Mouse (Mus musculus): ENCODE measurements around the gene Kirrel.

The Kirrel gene

DNA sequence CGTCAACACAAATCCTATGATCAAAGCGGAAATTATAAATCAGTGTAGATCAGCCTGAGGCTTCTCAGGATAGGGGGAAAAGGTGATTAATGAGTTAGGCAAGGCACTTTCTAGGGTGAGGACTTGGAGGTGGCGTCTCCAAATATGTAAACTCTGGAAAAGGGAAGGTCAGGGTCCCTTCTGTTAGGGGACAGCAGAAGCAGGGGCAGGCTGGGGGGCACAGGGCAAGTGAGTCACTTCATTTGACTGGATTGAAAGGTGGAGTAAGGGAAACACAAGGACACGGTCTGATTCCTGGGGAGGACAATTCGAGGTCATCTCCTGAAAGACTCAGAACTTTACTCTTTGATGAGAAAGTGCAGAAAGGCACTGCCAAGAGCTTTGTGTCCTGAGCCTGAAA, 97.6 kb downstream of the Kirrel start:
- no peak for DNase-seq

DNA sequence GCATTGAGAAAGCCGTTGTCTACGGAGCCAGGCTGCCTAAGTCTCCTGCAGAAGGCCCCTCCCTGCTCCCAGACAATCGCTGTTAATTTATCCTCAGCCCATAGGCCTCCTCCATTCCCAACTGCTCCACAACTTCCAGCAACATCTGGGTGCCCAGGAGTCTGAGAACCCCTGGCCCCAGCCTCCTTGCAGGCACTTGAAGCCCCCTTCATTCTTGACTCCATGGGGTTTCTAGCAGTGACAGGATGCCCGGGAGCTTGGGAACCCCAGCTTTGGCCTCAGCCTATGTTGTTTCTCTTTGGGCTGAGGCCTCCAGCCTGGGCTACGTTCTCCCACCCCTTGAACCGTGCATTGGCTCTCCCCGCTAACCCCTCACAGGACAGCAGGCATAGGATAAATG, 98.4 kb downstream of the Kirrel start:
- DNase-seq = no peak

DNA sequence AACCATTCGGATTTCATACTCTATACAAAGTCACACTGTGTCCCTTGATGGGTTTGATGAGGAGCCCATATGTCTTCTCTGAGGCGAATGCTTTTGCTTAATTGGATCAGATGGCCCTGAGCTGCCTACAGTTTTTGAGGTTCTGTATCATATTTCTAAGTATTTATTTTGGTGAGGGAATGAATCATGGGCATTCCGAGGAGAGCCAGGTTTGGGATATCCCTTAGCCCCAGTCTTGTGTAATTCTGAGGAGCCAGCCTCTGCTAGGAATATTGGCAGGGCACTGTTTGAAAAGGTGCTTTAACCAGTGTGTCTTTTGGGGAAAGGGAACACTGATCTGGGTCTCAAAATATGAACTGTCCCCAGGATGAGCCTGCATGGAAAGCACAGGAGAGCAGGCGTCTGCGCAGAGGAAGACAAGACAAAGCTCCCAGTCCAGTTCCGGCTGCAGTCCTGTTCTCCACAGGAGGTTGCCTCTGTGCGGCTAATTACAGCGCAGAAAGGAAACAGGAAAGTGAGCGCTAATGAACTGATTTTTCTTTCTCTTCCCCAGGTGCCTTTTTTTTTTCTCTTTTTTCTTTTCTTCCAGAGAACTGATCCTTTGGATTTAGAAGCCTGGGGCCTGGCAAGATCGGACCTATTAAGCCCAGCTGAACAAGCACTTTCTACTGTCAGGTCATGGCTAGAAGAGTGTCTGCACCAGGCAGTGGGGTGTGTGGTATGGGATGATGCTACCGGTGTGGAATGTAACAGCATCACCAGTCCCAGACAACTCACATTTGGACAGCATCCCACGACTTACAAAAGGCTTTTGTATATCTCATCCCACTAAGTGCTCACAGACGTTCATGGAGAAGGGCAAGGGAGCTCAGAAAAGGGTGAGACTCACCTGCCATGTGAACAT, 101.7 kb downstream of the Kirrel start:
- DNase-seq = no peak

DNA sequence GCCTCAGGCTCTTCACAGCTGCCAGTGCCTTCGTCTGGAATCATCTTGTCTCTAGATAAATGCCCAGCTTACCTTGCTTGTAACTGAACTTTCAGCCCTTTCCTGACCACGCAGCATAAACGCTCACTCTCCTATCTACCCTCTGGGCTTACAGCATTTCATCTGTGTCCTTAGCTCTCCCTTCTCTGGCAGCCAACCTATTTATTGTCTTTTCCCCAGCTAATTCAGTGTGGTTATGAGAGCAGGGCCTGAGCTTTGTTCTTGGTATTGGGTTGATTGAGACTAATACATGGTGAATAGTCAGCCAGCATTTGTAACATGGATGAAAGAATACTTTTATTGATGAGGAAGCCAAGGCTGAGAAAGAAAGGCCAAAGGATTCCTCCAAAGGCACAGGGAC, 102.4 kb downstream of the Kirrel start:
- no peak for DNase-seq

DNA sequence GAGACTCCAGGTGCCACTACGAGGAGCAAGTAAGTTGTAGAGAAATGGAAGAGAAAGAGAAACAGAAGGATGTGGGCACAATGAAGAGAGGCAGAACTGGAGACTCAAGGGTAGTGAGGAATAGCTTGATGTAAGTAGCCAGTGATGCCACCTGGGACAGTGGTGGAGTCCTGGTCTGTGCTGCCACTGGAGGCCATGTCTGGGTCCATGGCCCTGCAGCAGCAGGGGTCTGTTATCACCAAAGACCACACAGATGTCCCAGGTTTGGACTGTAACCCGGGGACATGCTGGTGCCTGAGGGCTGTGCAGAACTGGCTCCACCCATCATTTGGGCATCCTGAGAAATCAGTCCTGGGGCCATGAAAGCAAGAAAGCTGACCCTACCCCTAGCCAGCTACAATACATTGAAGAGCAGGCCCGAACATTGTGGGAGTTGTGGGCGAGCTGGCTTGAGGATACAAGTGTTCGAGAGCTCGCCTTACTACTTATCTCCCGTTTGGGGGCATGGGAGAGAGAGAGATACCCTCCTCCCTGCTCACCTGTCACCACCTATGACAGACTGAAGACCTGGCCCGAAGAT, 107.1 kb downstream of the Kirrel start:
- DNase-seq = no peak

DNA sequence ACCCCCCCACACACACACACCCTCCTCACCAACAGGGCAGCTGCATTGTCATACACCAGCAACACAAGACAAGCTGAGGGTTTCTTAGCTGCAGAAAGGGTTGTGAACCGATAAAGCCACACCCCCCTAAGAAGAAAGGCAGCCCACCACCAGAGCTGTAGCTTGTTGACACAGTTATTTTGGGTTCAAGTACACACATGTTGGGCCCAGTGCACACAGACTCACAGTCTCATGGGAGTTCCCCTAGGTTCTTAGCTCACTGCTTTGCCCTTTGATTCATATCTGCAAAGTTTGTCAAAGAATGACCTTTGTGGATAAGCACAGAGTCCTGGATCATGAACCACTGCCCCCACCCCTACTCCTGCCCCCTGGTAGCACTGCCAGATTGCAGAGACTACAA, 120.6 kb downstream of the Kirrel start:
- DNase-seq = no peak

DNA sequence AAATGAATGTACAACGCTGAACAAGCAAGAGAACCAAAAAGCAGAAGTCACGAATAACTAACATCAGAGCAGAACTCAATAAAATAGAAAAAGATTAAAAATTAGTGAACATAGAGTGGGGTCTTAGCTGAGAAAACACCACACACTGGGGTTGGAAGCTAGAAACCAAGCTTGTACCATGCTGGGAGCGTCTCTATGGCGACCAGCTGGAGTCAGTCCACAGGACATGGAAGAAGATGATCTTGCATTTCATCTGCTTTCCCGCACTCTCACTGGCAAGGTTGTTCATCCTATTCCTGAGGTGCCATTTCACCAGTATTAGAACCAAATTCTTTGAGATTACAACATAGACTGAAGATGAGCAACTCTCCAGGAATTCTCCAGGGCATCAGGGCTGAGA, 126.7 kb downstream of the Kirrel start:
- no peak for DNase-seq

DNA sequence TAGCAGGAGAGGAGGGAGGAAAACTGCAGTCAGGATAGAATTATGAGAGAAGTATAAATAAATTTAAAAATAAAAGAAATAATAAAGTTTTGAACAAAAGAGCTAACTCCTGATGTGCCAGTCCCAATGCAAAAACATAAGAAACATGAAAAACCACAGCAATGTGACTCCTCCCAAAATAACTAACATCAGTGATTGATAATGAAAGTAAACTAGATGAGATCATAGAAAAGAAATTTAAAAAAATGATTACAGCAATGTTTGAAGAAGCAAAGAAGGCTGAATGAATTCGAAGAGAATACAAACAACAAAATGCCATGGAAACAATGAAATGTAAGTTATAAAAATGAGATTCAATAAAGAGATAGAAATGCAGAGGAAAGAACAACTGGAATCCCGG, 132.8 kb downstream of the Kirrel start:
- DNase-seq = no peak

DNA sequence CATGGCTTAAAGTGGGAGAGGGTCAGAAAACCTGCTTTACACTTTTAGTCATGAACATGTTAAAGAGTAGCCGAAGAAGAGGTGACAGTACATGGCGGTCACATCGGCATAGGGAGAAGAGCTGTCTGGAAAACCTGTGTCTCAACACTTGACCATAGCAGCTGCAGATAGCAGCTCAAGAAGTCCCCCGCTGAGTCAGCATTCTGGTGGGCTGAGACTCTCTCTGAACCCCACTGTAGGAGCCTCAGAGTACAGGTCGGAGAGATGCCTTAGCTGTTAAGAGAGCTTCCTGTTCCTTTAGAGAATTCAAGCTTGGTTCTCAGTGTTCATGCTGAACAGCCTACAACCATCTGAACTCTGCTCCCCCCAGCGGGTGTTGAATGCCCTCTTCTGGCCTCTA, 136.0 kb downstream of the Kirrel start:
- DNase-seq = no peak

DNA sequence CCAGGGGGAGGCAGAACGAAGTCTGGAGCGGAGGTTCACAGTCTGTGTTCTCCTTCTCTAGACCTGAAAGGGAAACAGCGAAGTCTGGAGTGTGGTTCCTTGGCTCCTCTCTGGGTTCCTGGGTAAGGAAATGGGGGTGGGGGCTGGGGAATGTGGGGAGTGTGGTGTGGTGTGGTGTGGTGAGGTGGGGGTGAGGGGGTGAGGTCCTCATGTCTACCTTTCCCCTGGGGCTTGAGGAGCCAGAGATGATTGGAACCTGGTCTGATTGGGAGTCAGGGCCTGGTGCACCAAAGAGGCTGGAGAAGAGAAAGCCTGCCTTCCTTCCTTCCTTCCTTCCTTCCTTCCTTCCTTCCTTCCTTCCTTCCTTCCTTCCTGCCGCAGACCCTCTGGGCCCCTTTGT, 140.5 kb downstream of the Kirrel start:
- no peak for DNase-seq

DNA sequence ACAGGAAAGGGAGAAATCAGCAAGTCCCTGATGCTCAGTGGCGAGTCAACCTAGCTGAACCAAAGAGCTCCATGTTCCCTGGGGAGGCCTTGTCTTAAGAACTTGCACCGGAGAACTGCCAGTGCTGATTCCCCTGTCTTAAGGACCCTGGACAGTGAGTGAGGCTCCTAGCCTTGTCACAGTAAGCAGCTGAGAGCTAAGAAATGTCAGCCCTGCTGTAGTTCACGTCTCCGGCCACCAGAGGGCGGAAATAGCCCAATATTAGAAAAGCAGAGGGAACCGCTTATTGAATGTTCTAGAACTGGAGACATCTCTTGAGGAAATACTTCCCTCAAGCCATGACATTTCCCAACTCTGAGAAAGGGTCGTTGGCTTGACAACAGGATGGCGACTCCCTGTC, 141.2 kb downstream of the Kirrel start:
- peak; percentile 79 for DNase-seq

DNA sequence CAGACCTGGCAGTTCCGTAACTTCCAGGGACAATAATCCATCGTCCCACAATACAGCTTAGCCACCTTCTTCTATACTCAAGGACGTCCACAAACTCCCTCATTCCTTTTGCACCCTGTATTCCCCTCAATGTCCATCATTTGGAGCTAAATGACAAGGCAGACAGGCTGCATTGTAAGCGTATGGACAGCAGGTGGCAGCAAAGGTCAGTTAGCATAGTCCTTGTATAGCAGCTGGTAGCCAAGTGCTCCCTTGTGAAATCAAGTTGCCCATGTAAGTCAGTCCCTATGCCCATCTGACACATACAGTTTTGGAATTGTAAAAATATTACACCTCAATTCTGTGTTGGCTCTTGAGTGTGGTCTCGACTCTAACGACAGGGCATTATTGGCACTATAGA, 143.7 kb downstream of the Kirrel start:
- DNase-seq = peak; percentile 76
